Mouse (Mus musculus): ENCODE data around the gene Pmepa1. TPM values are rescaled to one million over a fixed set of nuclear protein-coding genes. Genes with fewer than 3 reads are reported as not detected.

Pmepa1 gene
- total and polyA plus RNA-seq, 3 experiments = 0.05 TPM; not detected in 2

- DNase-seq (ENCODE audit: low spot score) (no peak), ATAC-seq (ENCODE audit: extremely low read depth, insufficient number of reproducible peaks, low FRiP score, poor library complexity, severe bottlenecking) (no peak)
- Histone ChIP-seq H3K4me1 (ENCODE audit: insufficient read depth, low read depth, low read length) (no peaks in the 10 kb centered on the region), H3K9me3 (replicated peaks) (peaks cover 95% of the 10 kb centered on the region), H3K36me3 (replicated peaks) (no peaks in the 10 kb centered on the region), H3K27me3 (ENCODE audit: insufficient read depth, low read length) (no peaks in the 10 kb centered on the region), H3K4me3 (ENCODE audit: low read depth, low read length) (no peak overlapping the region)
- TF ChIP-seq GATA1 (IDR thresholded peaks at IDR 0.05; ENCODE audit: borderline replicate concordance, low read length) (no peak), TAL1 (conservative IDR thresholded peaks at IDR 0.05; ENCODE audit: low read depth, low read length) (no peak), CTCF (IDR thresholded peaks at IDR 0.05; ENCODE audit: low read depth, low read length) (no peak), POLR2AphosphoS5 (IDR thresholded peaks at IDR 0.05; ENCODE audit: insufficient replicate concordance, low read depth, low read length) (no peak), GATA2 (IDR thresholded peaks at IDR 0.05; ENCODE audit: borderline replicate concordance, low read depth, low read length) (no peak)
These were observed 26.4 kb downstream of the Pmepa1 start for GRCm38 (mm10) chr2:173249965-173250364.

GRCm38 (mm10) chr2:173249386-173249785 is 26.9 kb downstream of the Pmepa1 start:
- H3K27me3 ChIP-seq (ENCODE audit: insufficient read depth, low read length) = no peaks in the 10 kb centered on the region
- no peak for ATAC-seq (ENCODE audit: extremely low read depth, insufficient number of reproducible peaks, low FRiP score, poor library complexity, severe bottlenecking)

GRCm38 (mm10) chr2:173248822-173249221 is 27.5 kb downstream of the Pmepa1 start:
- DNase-seq (ENCODE audit: low spot score) = no peak
- Histone ChIP-seq H3K27me3 (ENCODE audit: insufficient read depth, low read length) (no peaks in the 10 kb centered on the region), H3K4me3 (ENCODE audit: low read depth, low read length) (no peak overlapping the region), H3K9me3 (replicated peaks) (peaks cover 92% of the 10 kb centered on the region), H3K4me1 (ENCODE audit: insufficient read depth, low read depth, low read length) (no peaks in the 10 kb centered on the region), H3K36me3 (replicated peaks) (no peaks in the 10 kb centered on the region)
- ATAC-seq (ENCODE audit: extremely low read depth, insufficient number of reproducible peaks, low FRiP score, poor library complexity, severe bottlenecking) = no peak
- no peak for TF ChIP-seq POLR2AphosphoS5 (IDR thresholded peaks at IDR 0.05; ENCODE audit: insufficient replicate concordance, low read depth, low read length)
- no peak for TF ChIP-seq GATA2 (IDR thresholded peaks at IDR 0.05; ENCODE audit: borderline replicate concordance, low read depth, low read length)
- no peak for TF ChIP-seq GATA1 (IDR thresholded peaks at IDR 0.05; ENCODE audit: borderline replicate concordance, low read length)
- no peak for TF ChIP-seq CTCF (IDR thresholded peaks at IDR 0.05; ENCODE audit: low read depth, low read length)
- TF ChIP-seq TAL1 (conservative IDR thresholded peaks at IDR 0.05; ENCODE audit: low read depth, low read length) = no peak

More at GRCm38 (mm10) chr2:173249386-173249785, 26.9 kb downstream of the Pmepa1 start:
- H3K4me1 ChIP-seq (ENCODE audit: insufficient read depth, low read depth, low read length) = no peaks in the 10 kb centered on the region
- H3K4me3 ChIP-seq (ENCODE audit: low read depth, low read length) = no peak overlapping the region
- TF ChIP-seq CTCF (IDR thresholded peaks at IDR 0.05; ENCODE audit: low read depth, low read length) = no peak
- TF ChIP-seq GATA1 (IDR thresholded peaks at IDR 0.05; ENCODE audit: borderline replicate concordance, low read length) = no peak
- no peak for TF ChIP-seq GATA2 (IDR thresholded peaks at IDR 0.05; ENCODE audit: borderline replicate concordance, low read depth, low read length)
- TF ChIP-seq POLR2AphosphoS5 (IDR thresholded peaks at IDR 0.05; ENCODE audit: insufficient replicate concordance, low read depth, low read length) = no peak
- DNase-seq (ENCODE audit: low spot score) = no peak
- peaks cover 90% of the 10 kb centered on the region for H3K9me3 ChIP-seq (replicated peaks)
- H3K36me3 ChIP-seq (replicated peaks) = no peaks in the 10 kb centered on the region

GRCm38 (mm10) chr2:173247911-173248310 is 28.4 kb downstream of the Pmepa1 start:
- H3K36me3 ChIP-seq (replicated peaks) = no peaks in the 10 kb centered on the region
- H3K9me3 ChIP-seq (replicated peaks) = peaks cover 93% of the 10 kb centered on the region
- DNase-seq (ENCODE audit: low spot score) (no peak), ATAC-seq (ENCODE audit: extremely low read depth, insufficient number of reproducible peaks, low FRiP score, poor library complexity, severe bottlenecking) (no peak)
- no peaks in the 10 kb centered on the region for H3K27me3 ChIP-seq (ENCODE audit: insufficient read depth, low read length)
- H3K4me1 ChIP-seq (ENCODE audit: insufficient read depth, low read depth, low read length) = no peaks in the 10 kb centered on the region
- H3K4me3 ChIP-seq (ENCODE audit: low read depth, low read length) = no peak overlapping the region
- TF ChIP-seq POLR2AphosphoS5 (IDR thresholded peaks at IDR 0.05; ENCODE audit: insufficient replicate concordance, low read depth, low read length) = no peak

- H3K27me3 ChIP-seq (ENCODE audit: insufficient read depth, low read length) = no peaks in the 10 kb centered on the region
- H3K36me3 ChIP-seq (replicated peaks) = no peaks in the 10 kb centered on the region
- H3K4me1 ChIP-seq (ENCODE audit: insufficient read depth, low read depth, low read length) = no peaks in the 10 kb centered on the region
- TF ChIP-seq CTCF (IDR thresholded peaks at IDR 0.05; ENCODE audit: low read depth, low read length) (no peak), POLR2AphosphoS5 (IDR thresholded peaks at IDR 0.05; ENCODE audit: insufficient replicate concordance, low read depth, low read length) (no peak)
- peaks cover 93% of the 10 kb centered on the region for H3K9me3 ChIP-seq (replicated peaks)
- DNase-seq (ENCODE audit: low spot score) (no peak), ATAC-seq (ENCODE audit: extremely low read depth, insufficient number of reproducible peaks, low FRiP score, poor library complexity, severe bottlenecking) (no peak)
- no peak overlapping the region for H3K4me3 ChIP-seq (ENCODE audit: low read depth, low read length)
These were observed 29.1 kb downstream of the Pmepa1 start for GRCm38 (mm10) chr2:173247197-173247596.

- ATAC-seq (ENCODE audit: extremely low read depth, insufficient number of reproducible peaks, low FRiP score, poor library complexity, severe bottlenecking) = no peak
- Histone ChIP-seq H3K27me3 (ENCODE audit: insufficient read depth, low read length) (no peaks in the 10 kb centered on the region), H3K4me1 (ENCODE audit: insufficient read depth, low read depth, low read length) (no peaks in the 10 kb centered on the region), H3K4me3 (ENCODE audit: low read depth, low read length) (no peak overlapping the region), H3K9me3 (replicated peaks) (peaks cover 91% of the 10 kb centered on the region), H3K36me3 (replicated peaks) (no peaks in the 10 kb centered on the region)
- DNase-seq (ENCODE audit: low spot score) = no peak
- no peak for TF ChIP-seq TAL1 (conservative IDR thresholded peaks at IDR 0.05; ENCODE audit: low read depth, low read length)
- TF ChIP-seq GATA1 (IDR thresholded peaks at IDR 0.05; ENCODE audit: borderline replicate concordance, low read length) = no peak
- TF ChIP-seq GATA2 (IDR thresholded peaks at IDR 0.05; ENCODE audit: borderline replicate concordance, low read depth, low read length) = no peak
- TF ChIP-seq POLR2AphosphoS5 (IDR thresholded peaks at IDR 0.05; ENCODE audit: insufficient replicate concordance, low read depth, low read length) = no peak
- TF ChIP-seq CTCF (IDR thresholded peaks at IDR 0.05; ENCODE audit: low read depth, low read length) = no peak
These were observed 29.6 kb downstream of the Pmepa1 start for GRCm38 (mm10) chr2:173246688-173247087.

- H3K4me1 ChIP-seq (ENCODE audit: insufficient read depth, low read depth, low read length) = no peaks in the 10 kb centered on the region
- TF ChIP-seq GATA1 (IDR thresholded peaks at IDR 0.05; ENCODE audit: borderline replicate concordance, low read length) = no peak
- no peak for TF ChIP-seq TAL1 (conservative IDR thresholded peaks at IDR 0.05; ENCODE audit: low read depth, low read length)
- no peak for TF ChIP-seq CTCF (IDR thresholded peaks at IDR 0.05; ENCODE audit: low read depth, low read length)
These were observed 31.1 kb downstream of the Pmepa1 start for GRCm38 (mm10) chr2:173245258-173245657.

More at GRCm38 (mm10) chr2:173245258-173245657, 31.1 kb downstream of the Pmepa1 start:
- ATAC-seq (ENCODE audit: extremely low read depth, insufficient number of reproducible peaks, low FRiP score, poor library complexity, severe bottlenecking) (no peak), DNase-seq (ENCODE audit: low spot score) (no peak)
- Histone ChIP-seq H3K9me3 (replicated peaks) (peaks cover 91% of the 10 kb centered on the region), H3K4me3 (ENCODE audit: low read depth, low read length) (no peak overlapping the region), H3K36me3 (replicated peaks) (no peaks in the 10 kb centered on the region), H3K27me3 (ENCODE audit: insufficient read depth, low read length) (no peaks in the 10 kb centered on the region)
